Mouse (Mus musculus) C2C12 (cell line): Measurements from ENCODE around the gene Icmt.

ENCODE experiments used
- CEBPB ChIP-seq: IDR thresholded peaks from one replicate; pipeline ENCODE4 v1.6.1; 2011; ENCODE audit warnings: low read depth, mild to moderate bottlenecking, control low read depth, moderate library complexity
- CTCF ChIP-seq: IDR thresholded peaks from one replicate; pipeline ENCODE4 v1.5.1; 2011; ENCODE audit not compliant: control insufficient read depth, insufficient read depth, insufficient read length
- MYOD1 ChIP-seq: IDR thresholded peaks from one replicate; pipeline ENCODE4 v1.6.1; 2011; ENCODE audit warnings: low read depth; ENCODE audit not compliant: control insufficient read depth, insufficient read length
- MYOG ChIP-seq: IDR thresholded peaks from one replicate; pipeline ENCODE4 v1.6.1; 2011; ENCODE audit not compliant: control insufficient read depth, insufficient read length; ENCODE audit errors: extremely low read depth
- USF1 ChIP-seq: IDR thresholded peaks from one replicate; pipeline ENCODE4 v1.6.1; 2011; ENCODE audit warnings: low read depth, mild to moderate bottlenecking, control low read depth, moderate library complexity

DNA sequence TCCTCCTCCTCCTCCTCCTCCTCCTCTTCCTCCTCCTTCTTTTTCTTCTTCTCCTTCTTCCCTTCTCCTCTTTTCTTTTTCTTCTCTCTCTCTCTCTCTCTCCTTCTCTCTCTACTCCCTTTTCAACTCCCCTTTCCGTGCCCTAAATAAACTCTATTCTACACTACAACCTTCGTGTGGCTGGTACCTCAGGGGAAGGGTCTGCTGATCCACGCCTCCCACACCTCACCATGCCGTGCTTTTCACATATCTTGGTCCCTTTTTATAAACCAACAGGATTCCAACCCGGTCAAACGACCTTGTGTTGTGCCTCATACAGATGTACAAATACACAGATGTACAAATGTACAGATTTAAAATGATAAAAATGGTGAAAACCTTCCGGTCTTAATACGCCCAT, 656 bp upstream of the Icmt start:
- TF ChIP-seq CEBPB = no peak
- TF ChIP-seq CTCF = no peak
- TF ChIP-seq MYOG = no peak
- no peak for TF ChIP-seq USF1
- TF ChIP-seq MYOD1 = no peak
